Mouse (Mus musculus) lung, embryonic 15.5 days (tissue): ENCODE measurements at regions not wholly inside any gene's neighbourhood (a gene's known extent, or its start where the extent isn't known, plus 50 kb on each side); places are given as distances from the start of the nearest gene placed in this dataset.
A peak's percentile ranks its signal among the peaks of the same experiment; 100 is the strongest.

Experiments used
- ATAC-seq: fragments of 200-750 bp; cut with Nextera tagmentation; 2 replicates; pipeline ENCODE4 v1.8.0; 2017; ENCODE audit warnings: moderate number of reproducible peaks, borderline replicate concordance; ENCODE audit not compliant: low FRiP score, low TSS enrichment; ENCODE audit errors: extremely low read depth
- H3K27ac ChIP-seq: fragments of 300-500 bp; sonication (generic); 2 replicates; pipeline ENCODE4 v1.5.1; 2015; ENCODE audit warnings: moderate library complexity, mild to moderate bottlenecking, inconsistent platforms
- H3K27me3 ChIP-seq: fragments of 300-500 bp; sonication (generic); 2 replicates; pipeline ENCODE4 v1.6.1; 2015; ENCODE audit warnings: inconsistent platforms
- H3K36me3 ChIP-seq: fragments of 300-500 bp; sonication (generic); 2 replicates; pipeline ENCODE4 v1.6.1; 2015; ENCODE audit warnings: inconsistent platforms
- H3K4me1 ChIP-seq: fragments of 300-500 bp; sonication (generic); 2 replicates; pipeline ENCODE4 v1.6.1; 2015; ENCODE audit warnings: inconsistent platforms
- H3K4me2 ChIP-seq: fragments of 300-500 bp; sonication (generic); 2 replicates; pipeline ENCODE4 v1.6.1; 2015; ENCODE audit warnings: inconsistent platforms, mild to moderate bottlenecking, moderate library complexity
- H3K4me3 ChIP-seq: fragments of 300-500 bp; sonication (generic); 2 replicates; pipeline ENCODE4 v1.5.1; 2015; ENCODE audit warnings: mild to moderate bottlenecking, inconsistent platforms
- H3K9ac ChIP-seq: fragments of 300-500 bp; sonication (generic); 2 replicates; pipeline ENCODE4 v1.6.1; 2015; ENCODE audit warnings: inconsistent platforms
- H3K9me3 ChIP-seq: fragments of 300-500 bp; sonication (generic); 2 replicates; pipeline ENCODE4 v1.6.1; 2016; ENCODE audit warnings: inconsistent platforms
- WGBS: fragments of 180-500 bp; shearing (Covaris S2); methylation state at CpG from one replicate; pipeline ENCODE4 v1.1.7; 2015; 5-methylcytosine and 5-hydroxymethylcytosine counted together

GRCm38 (mm10) chr3:22947181-22947580 lies 870.7 kb downstream of the Tbl1xr1 start:
- 0 out of 2 replicates have a peak, but pooled peaks cover 3% of the 10 kb centered on the region for H3K4me1 ChIP-seq
- no peaks in the 10 kb centered on the region for H3K9me3 ChIP-seq
- WGBS, result 75% methylated on average over 4 of the region's 4 CpGs
- no peak overlapping the region for H3K9ac ChIP-seq
- H3K4me3 ChIP-seq, result no peak overlapping the region
- no peak overlapping the region for H3K27ac ChIP-seq
- H3K36me3 ChIP-seq, result no peaks in the 10 kb centered on the region
- no peak for ATAC-seq
- no peaks in the 10 kb centered on the region for H3K27me3 ChIP-seq
- H3K4me2 ChIP-seq, result no peak overlapping the region

GRCm38 (mm10) chr3:22948168-22948768 lies 871.8 kb downstream of the Tbl1xr1 start:
- WGBS, result 39% methylated on average over 5 of the region's 5 CpGs
- Histone ChIP-seq H3K9me3 (no peaks in the 10 kb centered on the region), H3K4me3 (no peak overlapping the region), H3K27ac (no peak overlapping the region), H3K27me3 (no peaks in the 10 kb centered on the region), H3K9ac (no peak overlapping the region), H3K4me1 (0 out of 2 replicates have a peak, but pooled peaks cover 3% of the 10 kb centered on the region), H3K36me3 (no peaks in the 10 kb centered on the region), H3K4me2 (no peak overlapping the region)
- peak; percentile 85 for ATAC-seq

- Histone ChIP-seq H3K4me1 (no peaks in the 10 kb centered on the region), H3K9me3 (no peaks in the 10 kb centered on the region), H3K9ac (no peak overlapping the region), H3K27me3 (no peaks in the 10 kb centered on the region), H3K4me2 (no peak overlapping the region), H3K36me3 (no peaks in the 10 kb centered on the region), H3K27ac (no peak overlapping the region), H3K4me3 (no peak overlapping the region)
- ATAC-seq, result no peak
- 52% methylated on average over 1 of the region's 1 CpGs for WGBS
Measured at GRCm38 (mm10) chr3:22957422-22957821, 881.0 kb downstream of the Tbl1xr1 start.

- no peak overlapping the region for H3K4me3 ChIP-seq
- H3K36me3 ChIP-seq, result no peaks in the 10 kb centered on the region
- 63% methylated on average over 1 of the region's 1 CpGs for WGBS
- no peak overlapping the region for H3K27ac ChIP-seq
- no peak for ATAC-seq
- no peak overlapping the region for H3K9ac ChIP-seq
- H3K4me2 ChIP-seq, result no peak overlapping the region
- no peaks in the 10 kb centered on the region for H3K27me3 ChIP-seq
- no peaks in the 10 kb centered on the region for H3K9me3 ChIP-seq
- H3K4me1 ChIP-seq, result no peaks in the 10 kb centered on the region
Measured at GRCm38 (mm10) chr3:22972681-22973080, 896.2 kb downstream of the Tbl1xr1 start.

- Histone ChIP-seq H3K4me2 (no peak overlapping the region), H3K4me3 (no peak overlapping the region), H3K9me3 (no peaks in the 10 kb centered on the region), H3K9ac (no peak overlapping the region), H3K27ac (no peak overlapping the region), H3K36me3 (no peaks in the 10 kb centered on the region), H3K4me1 (no peaks in the 10 kb centered on the region), H3K27me3 (no peaks in the 10 kb centered on the region)
- 44% methylated on average over 1 of the region's 1 CpGs for WGBS
- ATAC-seq, result no peak
Measured at GRCm38 (mm10) chr3:22976801-22977200, 900.3 kb downstream of the Tbl1xr1 start.

GRCm38 (mm10) chr3:22979896-22980890 lies 903.7 kb downstream of the Tbl1xr1 start:
- no peak for ATAC-seq
- H3K4me3 ChIP-seq, result no peak overlapping the region
- H3K9ac ChIP-seq, result no peak overlapping the region
- no peaks in the 10 kb centered on the region for H3K36me3 ChIP-seq
- H3K27ac ChIP-seq, result no peak overlapping the region
- no peak overlapping the region for H3K4me2 ChIP-seq
- H3K9me3 ChIP-seq, result no peaks in the 10 kb centered on the region
- no peaks in the 10 kb centered on the region for H3K4me1 ChIP-seq
- no peaks in the 10 kb centered on the region for H3K27me3 ChIP-seq
- 87% methylated on average over 1 of the region's 1 CpGs for WGBS

GRCm38 (mm10) chr3:22982430-22982829 lies 906.0 kb downstream of the Tbl1xr1 start:
- no peak overlapping the region for H3K4me3 ChIP-seq
- no peaks in the 10 kb centered on the region for H3K4me1 ChIP-seq
- no peak for ATAC-seq
- no peak overlapping the region for H3K9ac ChIP-seq
- H3K27me3 ChIP-seq, result no peaks in the 10 kb centered on the region
- H3K9me3 ChIP-seq, result no peaks in the 10 kb centered on the region
- no peak overlapping the region for H3K4me2 ChIP-seq
- no peak overlapping the region for H3K27ac ChIP-seq
- no peaks in the 10 kb centered on the region for H3K36me3 ChIP-seq

GRCm38 (mm10) chr3:22990136-22990820 lies 913.8 kb downstream of the Tbl1xr1 start:
- Histone ChIP-seq H3K9me3 (no peaks in the 10 kb centered on the region), H3K4me1 (no peaks in the 10 kb centered on the region), H3K9ac (no peak overlapping the region), H3K4me3 (no peak overlapping the region), H3K27me3 (no peaks in the 10 kb centered on the region), H3K27ac (no peak overlapping the region), H3K4me2 (no peak overlapping the region), H3K36me3 (no peaks in the 10 kb centered on the region)
- no peak for ATAC-seq
- WGBS, result 82% methylated on average over 3 of the region's 3 CpGs

GRCm38 (mm10) chr3:22995228-22995627 lies 918.8 kb downstream of the Tbl1xr1 start:
- H3K9ac ChIP-seq, result no peak overlapping the region
- ATAC-seq, result no peak
- H3K4me2 ChIP-seq, result no peak overlapping the region
- no peaks in the 10 kb centered on the region for H3K9me3 ChIP-seq
- H3K36me3 ChIP-seq, result no peaks in the 10 kb centered on the region
- WGBS, result 77% methylated on average over 6 of the region's 6 CpGs
- H3K4me1 ChIP-seq, result no peaks in the 10 kb centered on the region
- H3K4me3 ChIP-seq, result no peak overlapping the region
- H3K27me3 ChIP-seq, result no peaks in the 10 kb centered on the region
- no peak overlapping the region for H3K27ac ChIP-seq

- H3K27me3 ChIP-seq, result no peaks in the 10 kb centered on the region
- ATAC-seq, result no peak
- H3K4me2 ChIP-seq, result no peak overlapping the region
- H3K4me3 ChIP-seq, result no peak overlapping the region
- 57% methylated on average over 5 of the region's 5 CpGs for WGBS
- H3K4me1 ChIP-seq, result no peaks in the 10 kb centered on the region
- H3K27ac ChIP-seq, result no peak overlapping the region
- no peaks in the 10 kb centered on the region for H3K36me3 ChIP-seq
- H3K9ac ChIP-seq, result no peak overlapping the region
- no peaks in the 10 kb centered on the region for H3K9me3 ChIP-seq
Measured at GRCm38 (mm10) chr3:22995833-22996232, 919.4 kb downstream of the Tbl1xr1 start.

- no peak overlapping the region for H3K27ac ChIP-seq
- no peak overlapping the region for H3K4me2 ChIP-seq
- H3K27me3 ChIP-seq, result no peaks in the 10 kb centered on the region
- WGBS, result 65% methylated on average over 3 of the region's 3 CpGs
- no peak for ATAC-seq
- H3K4me3 ChIP-seq, result no peak overlapping the region
- no peaks in the 10 kb centered on the region for H3K36me3 ChIP-seq
- H3K4me1 ChIP-seq, result no peaks in the 10 kb centered on the region
- no peak overlapping the region for H3K9ac ChIP-seq
- no peaks in the 10 kb centered on the region for H3K9me3 ChIP-seq
Measured at GRCm38 (mm10) chr3:23001071-23001470, 924.6 kb downstream of the Tbl1xr1 start.

- no peak overlapping the region for H3K27ac ChIP-seq
Measured at GRCm38 (mm10) chr3:23032064-23032463, 955.6 kb downstream of the Tbl1xr1 start.

More at GRCm38 (mm10) chr3:23032064-23032463, 955.6 kb downstream of the Tbl1xr1 start:
- Histone ChIP-seq H3K27me3 (no peaks in the 10 kb centered on the region), H3K4me1 (no peaks in the 10 kb centered on the region), H3K4me3 (no peak overlapping the region), H3K4me2 (no peak overlapping the region), H3K9me3 (no peaks in the 10 kb centered on the region), H3K36me3 (no peaks in the 10 kb centered on the region), H3K9ac (no peak overlapping the region)
- ATAC-seq, result no peak
- WGBS, result 81% methylated on average over 2 of the region's 2 CpGs
